Mouse (Mus musculus) skeletal muscle tissue, adult 2 months (tissue): ENCODE results near the gene Smarca4.

Source experiments
- DNase-seq: peaks from one replicate; pipeline ENCODE4 v3.0.0-alpha.2; 2012; ENCODE audit warnings: low read depth, low spot score

The Smarca4 gene

DNA sequence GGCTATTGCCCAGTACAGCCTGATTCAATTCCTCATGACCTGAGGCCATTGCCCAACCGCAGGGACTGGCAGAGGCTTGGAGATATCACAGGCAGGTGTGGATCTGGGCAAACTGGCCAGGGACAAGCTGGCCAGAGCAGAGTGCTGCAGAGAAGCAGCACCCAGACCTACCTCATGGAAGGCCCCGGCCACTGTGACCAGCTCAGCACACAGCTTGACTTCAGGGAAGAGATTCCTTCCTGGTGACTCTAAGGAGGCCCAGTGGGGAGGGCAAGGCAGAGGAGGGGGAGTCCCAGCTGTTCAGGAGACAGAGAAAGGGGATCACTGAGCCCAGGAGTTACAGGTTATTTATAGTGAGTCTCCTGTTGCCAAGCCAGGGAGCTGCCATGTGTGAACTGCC, 105.1 kb downstream of the Smarca4 start:
- peak; percentile 76 for DNase-seq

DNA sequence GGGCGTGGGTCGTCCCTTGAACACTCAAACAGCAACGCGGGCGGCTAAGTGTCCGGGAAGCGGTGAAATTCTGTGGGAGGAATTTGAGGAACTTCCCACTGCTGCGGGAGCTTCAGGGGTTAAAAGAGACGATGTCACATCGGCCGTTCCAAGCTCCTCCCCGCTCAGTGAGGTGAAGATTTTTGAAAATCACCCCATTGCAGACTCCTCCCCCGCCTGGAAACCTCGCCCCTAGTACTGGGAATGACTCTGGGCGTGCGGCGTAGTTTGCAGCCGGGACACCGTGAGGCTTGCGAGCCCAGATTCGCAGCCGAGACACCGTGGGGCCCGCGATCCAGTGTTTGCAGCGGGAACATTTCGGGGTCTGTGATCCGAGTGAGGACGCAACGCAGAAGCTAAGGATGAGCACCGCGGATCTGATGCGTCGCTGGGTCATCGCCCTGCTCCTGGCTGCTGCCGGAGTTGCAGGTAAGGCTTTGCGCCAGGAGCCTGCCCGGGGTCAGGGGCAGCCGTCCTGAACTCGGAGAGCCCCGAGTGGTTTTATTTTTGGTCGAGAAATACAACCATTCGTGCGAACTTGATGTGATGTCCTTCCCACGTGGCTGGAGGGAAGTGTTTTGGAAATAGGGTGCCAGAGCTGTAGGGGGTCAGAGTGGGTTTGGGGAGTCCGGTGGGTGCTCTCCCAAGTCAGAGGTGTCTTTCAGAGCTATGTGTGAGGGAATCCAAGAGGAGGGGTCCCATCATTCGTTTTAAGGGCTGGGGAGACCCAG, 107.6 kb downstream of the Smarca4 start, which contains the start of gene Ldlr:
Gene Ldlr (plus strand): TSS at position 107 of the 770 bp plus-strand sequence.
- DNase-seq = peak; percentile 84

DNA sequence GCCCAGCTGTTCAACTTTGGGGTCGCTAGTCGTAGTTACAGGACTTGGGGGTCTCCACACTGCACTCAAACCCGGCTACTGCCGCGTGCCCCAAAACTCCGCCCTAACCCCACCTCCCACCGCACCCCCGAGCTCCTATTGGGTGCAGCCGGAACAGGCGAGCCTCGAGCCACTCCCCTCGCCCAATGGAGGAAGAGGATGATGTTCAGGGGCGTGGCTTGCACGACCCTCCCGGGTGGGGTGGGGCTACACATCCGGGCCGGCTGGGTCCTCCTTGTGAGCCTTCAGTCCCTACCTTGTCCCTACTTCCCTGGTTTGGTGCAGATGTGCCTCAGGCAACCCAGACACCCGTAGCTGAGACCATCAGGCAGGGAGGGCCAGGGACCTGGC, 108.2 kb downstream of the Smarca4 start:
- DNase-seq = peak; percentile 87

DNA sequence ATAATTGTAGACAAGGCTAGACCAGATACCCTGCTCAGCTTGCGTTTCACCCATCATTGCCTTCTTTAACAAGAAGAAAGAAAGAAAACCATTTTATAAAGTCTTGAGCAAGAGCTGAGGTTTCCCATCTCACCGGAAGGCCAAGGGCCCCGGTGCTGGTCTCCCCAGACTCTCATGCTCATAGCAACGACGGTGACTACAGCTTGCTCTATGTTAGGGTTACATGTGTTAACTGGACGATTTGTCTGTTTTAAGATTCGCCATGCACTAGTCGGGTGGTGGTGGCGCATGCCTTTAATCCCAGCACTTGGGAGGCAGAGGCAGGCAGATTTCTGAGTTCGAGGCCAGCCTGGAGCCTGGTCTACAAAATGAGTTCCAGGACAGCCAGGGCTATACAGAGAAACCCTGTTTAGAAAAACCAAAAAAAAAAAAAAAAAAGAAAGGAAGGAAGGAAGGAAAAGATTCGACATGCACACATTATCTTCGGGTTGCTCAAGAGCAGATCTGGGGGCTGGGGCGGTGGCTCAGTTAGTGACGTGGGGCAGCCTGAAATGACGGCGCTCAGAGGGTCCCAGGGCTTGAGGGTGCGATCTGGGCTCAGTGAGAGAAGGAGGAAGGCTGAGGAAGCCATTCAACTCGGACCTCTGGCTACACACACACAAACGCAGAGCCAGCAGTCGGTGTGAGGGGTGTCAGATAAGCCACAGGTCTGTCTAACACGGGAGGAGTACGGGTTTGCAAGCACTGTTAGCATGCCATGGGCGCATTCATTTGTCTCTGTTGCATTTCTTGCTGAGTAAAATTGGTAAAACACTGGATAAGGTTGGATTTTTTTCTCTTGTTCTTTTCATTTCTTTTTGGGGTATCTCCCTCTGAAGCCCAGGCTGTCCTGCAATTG, 109.5 kb downstream of the Smarca4 start:
- DNase-seq = no peak

DNA sequence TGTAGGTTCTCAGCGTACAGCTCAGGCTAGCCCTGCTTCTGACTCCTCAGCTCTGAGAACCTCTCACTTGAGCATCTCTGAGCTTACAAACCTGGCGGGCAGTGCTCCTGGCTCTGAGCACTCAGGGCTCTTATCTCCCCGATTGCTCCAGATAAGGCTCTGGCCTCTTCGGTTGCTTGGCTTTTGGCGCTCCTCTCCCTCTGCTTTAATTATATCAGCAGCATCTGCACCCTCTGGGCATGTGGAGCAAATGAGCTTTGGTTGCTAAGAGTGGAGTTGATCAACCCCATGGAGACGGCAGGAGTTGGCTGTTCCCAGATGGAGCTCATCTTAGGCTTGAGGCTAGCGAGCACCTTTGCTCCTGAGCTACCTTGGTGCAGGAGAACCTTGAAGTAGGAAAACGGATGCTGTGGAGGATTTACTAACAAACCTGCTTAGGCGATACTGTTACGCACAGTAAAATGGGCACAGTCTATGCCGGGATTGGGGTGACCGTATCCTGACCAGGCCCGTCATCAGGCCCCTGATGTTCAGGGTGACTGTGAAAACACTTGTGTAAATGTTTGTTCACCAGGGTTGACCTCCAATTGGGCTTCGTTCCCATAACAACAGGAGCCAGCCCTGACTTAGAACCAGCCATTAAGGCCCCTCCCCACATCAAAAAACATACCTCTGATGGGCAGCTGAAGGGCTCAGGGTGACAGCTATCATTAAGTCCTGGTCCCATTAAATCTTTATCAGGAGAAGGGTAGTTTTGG, 110.4 kb downstream of the Smarca4 start:
- DNase-seq = no peak

DNA sequence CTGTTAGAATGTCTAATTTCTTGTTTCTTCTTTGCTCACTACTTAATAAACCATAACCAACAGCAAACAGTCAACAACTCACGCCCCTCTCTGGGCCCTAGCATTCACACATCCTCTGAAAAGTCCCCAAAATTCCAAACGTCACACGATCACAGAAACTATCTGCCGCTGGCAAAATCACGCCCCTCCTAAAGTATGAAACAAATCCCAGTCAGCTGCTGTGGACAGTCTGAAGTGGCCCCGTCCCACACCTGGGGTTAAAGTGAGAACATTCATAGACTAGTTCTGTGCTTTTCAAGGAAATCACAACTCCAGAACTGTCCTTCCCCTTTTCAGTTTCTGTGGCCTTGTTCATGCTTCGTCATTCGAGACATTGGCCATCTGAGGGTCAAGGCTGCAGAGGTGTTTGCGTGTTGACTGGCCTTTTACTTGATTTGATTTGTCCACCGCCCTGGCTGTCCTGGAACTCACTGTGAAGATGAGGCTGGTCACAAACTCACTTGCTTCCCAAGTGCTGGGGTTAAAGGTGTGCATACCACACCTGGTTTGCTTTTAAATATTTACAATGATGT, 112.4 kb downstream of the Smarca4 start:
- no peak for DNase-seq

DNA sequence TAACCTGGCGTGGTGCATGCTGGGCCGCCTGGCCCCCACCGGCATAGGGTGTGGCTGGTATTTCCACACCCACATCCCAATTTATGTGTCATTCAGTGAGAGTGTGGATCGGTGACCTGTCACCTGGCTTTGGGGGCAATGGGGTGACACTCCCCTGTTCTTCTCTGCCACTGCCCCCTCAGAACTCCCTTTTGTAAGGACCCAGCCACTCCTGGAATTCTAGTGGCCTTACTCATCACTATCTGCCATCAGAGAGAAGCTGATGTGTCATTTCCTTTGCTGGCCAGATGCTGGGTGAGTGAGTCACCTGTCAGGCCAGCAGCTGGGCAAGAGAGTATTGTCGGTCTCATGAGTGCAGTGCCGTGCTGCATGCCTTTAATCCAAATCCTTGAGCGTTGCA, 113.3 kb downstream of the Smarca4 start:
- DNase-seq = no peak

DNA sequence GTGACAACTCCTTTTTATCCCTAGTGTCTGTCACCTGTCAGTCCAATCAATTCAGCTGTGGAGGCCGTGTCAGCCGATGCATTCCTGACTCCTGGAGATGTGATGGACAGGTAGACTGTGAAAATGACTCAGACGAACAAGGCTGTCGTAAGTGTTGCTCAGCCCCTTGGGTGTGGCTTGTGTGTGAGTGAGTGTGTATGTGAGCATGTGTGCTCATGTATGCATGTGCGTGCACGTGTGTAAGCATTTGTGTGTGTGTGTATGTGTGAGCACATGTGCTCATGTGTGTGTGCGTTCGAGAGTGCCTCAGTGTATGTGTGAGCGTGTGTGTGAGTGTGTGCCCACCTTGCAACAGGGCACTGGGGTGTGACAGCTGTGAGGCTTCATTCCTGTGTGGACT, 116.3 kb downstream of the Smarca4 start:
- no peak for DNase-seq

DNA sequence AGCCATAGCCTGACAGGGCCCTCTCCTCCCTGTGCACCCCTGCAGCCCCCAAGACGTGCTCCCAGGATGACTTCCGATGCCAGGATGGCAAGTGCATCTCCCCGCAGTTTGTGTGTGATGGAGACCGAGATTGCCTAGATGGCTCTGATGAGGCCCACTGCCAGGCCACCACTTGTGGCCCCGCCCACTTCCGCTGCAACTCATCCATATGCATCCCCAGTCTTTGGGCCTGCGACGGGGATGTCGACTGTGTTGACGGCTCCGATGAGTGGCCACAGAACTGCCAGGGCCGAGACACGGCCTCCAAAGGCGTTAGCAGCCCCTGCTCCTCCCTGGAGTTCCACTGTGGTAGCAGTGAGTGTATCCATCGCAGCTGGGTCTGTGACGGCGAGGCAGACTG, 117.5 kb downstream of the Smarca4 start:
- no peak for DNase-seq

DNA sequence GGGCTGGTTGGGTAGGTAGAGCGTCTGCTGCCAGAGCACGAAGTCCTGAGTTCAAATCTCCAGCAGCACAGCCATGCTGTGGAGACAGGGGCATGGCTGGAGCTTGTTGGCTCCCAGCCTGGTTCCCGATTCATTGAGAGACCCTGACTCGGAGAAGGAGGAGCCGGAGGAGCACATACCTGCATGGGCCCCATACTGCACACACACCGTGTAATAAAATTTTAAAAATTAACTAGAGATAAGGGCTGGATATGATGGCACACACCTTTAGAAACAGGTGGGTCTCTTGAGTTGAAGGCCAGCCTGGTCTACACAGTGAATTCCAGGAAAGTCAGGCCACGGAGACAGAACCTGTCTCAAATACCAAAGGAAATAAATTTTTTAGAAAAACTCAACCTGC, 118.0 kb downstream of the Smarca4 start:
- no peak for DNase-seq

DNA sequence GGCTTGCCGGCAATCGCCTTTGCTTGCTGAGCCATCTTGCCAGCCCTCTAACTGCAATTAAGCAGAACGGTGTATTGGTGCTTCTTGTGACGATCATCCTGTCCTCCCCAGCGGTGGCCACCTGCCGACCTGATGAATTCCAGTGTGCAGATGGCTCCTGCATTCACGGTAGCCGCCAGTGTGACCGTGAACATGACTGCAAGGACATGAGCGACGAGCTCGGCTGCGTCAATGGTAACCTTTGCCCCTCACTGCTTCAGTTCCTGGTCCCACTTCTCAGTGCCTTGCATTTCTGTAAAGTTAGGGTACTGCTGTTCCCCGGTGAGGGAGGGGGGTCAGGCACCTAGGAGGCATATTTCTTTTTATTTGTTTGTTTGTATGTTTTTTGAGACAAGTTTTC, 119.2 kb downstream of the Smarca4 start:
- no peak for DNase-seq

DNA sequence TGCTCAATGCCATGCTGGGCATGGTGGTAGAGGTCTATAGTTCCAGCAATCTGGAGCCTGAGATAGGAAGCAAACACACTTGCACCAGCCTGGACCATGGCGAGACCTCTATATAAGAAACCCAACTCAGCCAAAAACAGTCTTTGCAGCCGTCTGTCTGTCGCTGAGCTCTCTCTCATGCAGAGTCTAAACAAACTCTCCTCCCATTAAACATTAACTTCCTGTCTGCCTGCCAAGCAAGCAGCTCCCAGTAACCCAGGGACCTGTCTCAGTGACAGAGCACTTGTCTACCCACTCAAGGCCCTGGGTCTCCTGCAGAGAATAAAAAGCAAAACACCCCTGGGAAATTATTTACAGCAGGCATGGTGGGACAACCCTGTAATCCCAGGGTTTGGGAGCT, 120.6 kb downstream of the Smarca4 start:
- no peak for DNase-seq

DNA sequence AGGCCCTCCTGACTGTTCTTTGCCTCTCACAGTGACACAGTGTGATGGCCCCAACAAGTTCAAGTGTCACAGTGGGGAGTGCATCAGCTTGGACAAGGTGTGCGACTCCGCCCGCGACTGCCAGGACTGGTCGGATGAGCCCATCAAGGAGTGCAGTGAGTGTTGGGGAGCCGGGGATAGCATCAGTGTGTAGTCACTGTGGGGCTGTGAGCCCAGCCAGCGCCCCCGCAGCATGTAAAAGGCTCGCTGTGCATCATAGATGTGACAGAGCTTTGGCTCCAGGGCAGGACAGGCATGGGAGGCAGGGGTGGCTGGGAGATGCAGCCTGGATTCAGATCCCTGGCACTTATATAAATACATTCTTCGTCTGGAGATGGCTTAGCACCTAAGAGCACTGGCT, 121.2 kb downstream of the Smarca4 start:
- DNase-seq = no peak

DNA sequence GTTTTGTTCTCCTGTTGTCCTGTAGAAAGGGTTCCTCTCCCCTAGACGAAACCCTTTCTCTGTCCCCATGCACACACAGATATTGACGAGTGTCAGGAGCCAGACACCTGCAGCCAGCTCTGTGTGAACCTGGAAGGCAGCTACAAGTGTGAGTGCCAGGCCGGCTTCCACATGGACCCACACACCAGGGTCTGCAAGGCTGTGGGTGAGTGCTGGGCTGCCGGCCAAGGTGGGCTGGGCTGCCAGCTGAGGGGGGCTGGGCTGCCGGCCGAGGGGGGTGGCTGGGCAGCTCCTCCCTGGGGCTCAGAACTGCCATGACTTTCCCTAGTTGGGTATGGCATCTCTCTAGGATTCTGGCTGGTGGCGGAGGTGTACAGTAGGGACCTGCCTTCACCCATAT, 122.8 kb downstream of the Smarca4 start:
- no peak for DNase-seq

DNA sequence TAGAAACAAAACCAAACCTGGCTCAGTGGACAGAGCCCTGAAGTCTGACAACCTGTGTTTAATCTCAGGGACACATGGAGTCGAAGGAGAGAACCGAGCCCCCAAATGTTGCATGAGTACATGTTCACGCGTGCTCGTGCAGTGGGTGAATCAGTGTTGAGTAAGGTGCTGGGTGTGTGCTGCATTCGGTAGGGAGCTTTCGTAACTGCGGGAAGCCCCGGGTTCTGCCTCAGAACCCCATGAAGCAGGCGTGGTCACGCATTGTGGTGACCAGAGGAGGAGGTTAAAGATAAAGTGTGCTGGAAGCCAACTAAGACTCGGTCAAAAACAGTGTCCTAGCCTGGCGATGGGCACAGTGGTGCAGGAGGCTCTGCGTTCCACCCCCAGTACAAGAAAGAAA, 124.5 kb downstream of the Smarca4 start:
- DNase-seq = no peak

DNA sequence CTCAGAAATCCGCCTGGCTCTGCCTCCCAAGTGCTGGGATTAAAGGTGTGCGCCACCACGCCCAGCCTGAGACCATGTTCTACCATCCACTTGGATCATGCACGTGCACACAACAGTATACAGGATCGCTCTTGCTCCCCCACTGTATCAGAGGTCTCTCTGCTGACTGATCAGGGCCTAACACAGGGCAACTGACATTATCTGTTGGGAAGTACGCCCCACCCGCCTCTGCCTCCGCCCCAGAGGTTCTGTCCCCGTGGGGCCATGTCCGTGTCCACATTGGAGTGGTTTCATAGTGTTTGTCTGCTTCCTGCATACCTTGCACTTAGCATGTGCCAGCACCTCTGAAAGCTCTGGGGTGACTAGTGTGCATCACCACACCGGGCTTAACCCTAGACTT, 125.5 kb downstream of the Smarca4 start:
- DNase-seq = no peak

DNA sequence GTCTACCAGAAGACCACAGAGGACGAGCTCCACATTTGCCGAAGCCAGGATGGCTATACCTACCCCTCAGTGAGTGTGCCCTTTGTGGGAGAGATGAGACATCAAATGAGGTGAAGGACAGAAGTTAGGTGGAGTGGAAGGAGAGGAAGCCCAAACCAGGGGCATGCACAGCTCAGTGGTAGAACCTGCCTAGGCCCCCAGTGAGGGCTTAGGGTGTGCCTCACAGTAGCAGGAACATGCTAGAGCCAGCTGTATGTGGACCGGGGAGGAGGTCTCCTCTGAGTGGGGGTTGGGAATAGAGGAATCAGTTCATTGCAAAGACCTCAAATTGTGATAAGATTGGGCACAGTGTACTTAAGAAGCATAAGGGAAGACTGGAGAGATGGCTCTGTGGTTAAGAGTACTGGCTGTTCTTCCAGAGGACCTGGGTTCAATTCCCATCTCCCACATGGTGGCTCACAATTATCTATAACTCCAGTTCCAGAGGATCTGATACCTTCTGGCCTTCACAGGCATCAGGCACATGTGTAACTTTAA, 131.3 kb downstream of the Smarca4 start:
- no peak for DNase-seq

DNA sequence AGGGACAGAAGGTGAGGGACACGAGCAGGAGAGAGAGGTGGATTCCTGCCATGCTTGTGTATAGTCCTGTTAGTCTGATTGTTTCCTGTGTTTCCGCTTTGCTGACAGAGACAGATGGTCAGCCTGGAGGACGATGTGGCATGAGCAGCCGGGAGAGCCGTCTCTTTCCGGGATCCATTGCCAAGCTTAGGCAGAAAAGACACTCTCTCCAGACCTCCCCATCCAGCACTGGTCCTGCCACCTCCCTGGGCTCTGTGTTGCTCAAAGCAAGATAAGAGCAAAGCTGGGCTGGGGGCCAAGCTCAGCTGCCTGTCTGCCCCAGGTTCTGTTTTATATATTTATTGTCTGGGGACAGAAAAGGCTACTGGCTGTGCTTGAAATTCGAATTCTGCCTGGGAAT, 132.1 kb downstream of the Smarca4 start:
- DNase-seq = no peak

DNA sequence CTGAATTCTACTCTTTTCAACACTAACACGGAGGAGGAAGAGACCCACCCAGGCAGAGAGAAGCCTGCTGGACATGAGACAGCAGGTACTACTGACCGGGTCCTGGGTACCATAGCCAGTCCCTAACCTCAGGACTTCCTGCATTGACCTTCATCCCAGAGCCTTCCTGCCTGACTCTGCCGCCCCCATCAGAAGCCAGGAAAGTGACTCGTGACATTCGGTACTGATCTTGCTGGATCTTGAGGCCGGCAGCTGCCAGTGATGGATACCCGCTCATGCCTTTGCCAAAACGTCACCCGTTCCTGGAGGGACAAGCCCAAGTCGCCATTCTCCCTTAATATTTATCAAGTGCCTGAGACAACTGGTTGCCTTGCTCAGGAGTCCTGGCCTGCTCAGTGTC, 132.5 kb downstream of the Smarca4 start:
- no peak for DNase-seq

DNA sequence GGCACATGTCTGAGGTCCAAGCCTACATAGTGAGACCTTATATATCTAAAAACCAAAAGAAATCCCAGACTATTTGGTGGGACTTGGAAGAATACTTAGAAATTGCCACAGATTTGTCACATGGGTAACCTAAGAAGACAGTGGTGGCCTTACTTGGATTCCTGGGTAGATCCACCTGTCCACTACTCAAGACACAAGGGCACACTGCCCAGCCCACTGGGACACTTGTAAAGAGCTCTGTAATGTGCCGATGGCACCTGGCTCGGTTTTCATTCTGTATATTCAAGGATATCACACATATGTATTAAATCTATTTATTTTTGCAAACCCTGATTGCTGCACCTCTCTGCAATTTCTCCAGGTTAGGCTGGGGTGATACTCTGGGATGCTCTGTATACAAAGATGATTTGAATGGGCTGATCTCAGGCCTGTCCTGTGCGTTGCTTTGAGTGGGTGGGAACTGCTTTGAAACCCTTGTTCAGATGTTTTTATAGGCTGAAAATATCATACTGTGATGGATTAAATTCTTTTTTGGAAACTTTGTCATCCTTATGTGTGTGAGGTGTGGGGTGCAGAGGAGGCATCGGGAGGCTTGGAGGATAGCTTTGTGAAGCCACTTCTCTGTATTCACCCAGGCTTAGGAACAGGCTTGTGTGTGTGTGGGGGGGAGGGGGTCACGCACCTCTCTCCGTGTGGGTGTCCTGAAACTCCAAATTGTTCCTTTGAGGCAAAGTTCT, 133.6 kb downstream of the Smarca4 start:
- DNase-seq = no peak

DNA sequence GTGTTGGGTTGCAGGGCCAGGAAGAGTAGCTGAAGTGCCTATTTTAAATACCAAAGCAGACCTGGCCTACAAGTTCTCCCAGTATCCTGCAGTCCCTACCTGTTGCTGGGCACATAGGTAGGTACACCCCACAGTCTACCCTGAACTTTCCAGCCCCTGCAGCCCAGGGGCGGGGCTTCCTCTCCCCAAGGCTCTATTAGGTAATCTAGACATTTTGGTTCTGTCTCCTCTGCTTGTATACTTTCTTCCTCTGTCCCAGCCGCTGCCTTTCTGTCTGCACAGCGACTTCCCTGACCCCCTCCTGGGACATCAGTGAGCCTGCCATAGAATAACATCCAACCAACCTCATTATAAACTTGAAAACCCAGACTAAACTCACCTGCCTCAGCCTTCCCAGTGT, 134.4 kb downstream of the Smarca4 start:
- no peak for DNase-seq
